Mouse (Mus musculus) adrenal gland, postnatal 14 days (tissue): ENCODE results near the gene Speer1. TPM values are rescaled to one million over a fixed set of nuclear protein-coding genes. Genes with fewer than 3 reads are reported as not detected.
"Not testable (repeated sequence)": the region's sequence is repeated elsewhere in the genome, so short reads cannot be mapped to it uniquely, and the experiment has no call there.

Experiments used
- DNase-seq: peaks from one replicate; pipeline ENCODE4 v3.0.0; 2021; ENCODE audit warnings: mixed read lengths
- long read RNA-seq, 2 experiments: library from polyadenylated mRNA; stranded (forward); transcript quantifications; one replicate each; pipeline ENCODE4 v2.0.0; 2021
- total RNA-seq: library from RNA; stranded (reverse); gene quantifications from 2 replicates; pipeline ENCODE4 v1.2.3, GENCODE M21; 2021

Speer1 gene
- total RNA-seq, result not detected in 2 replicates
- long read RNA-seq, experiment 1, result 0 reads
- long read RNA-seq, experiment 2, result 0 reads

- not testable (repeated sequence) for DNase-seq
Measured at GRCm38 (mm10) chr5:11341216-11341615, at the start of gene Speer1. Gene Speer1, plus strand, starts transcription at chr5:11341516.

Other genes with a start within 250 kb of the Speer1 start
- not detected in 2 replicates for gene Gm8879, start 213.9 kb upstream of the Speer1 start, total RNA-seq
- not detected in 2 replicates for gene Gm5861, start 158.4 kb upstream of the Speer1 start, total RNA-seq
- gene Gm8890, start 85.5 kb upstream of the Speer1 start, total RNA-seq, result not detected in 2 replicates
- not detected in 2 replicates for gene Gm8897, start 74.9 kb downstream of the Speer1 start, total RNA-seq
- not detected in 2 replicates for gene Gm8906, start 161.2 kb downstream of the Speer1 start, total RNA-seq